Mouse (Mus musculus) stomach, postnatal 0 days (tissue): Measurements from ENCODE around the gene Gpr182. TPM values are rescaled to one million over a fixed set of nuclear protein-coding genes. Genes with fewer than 3 reads are reported as not detected.

Experiments used
- ATAC-seq: fragments of 200-750 bp; cut with Nextera tagmentation; 2 replicates; pipeline ENCODE4 v1.8.0; 2017; ENCODE audit not compliant: low FRiP score, low TSS enrichment
- DNase-seq: peaks from one replicate; pipeline ENCODE4 v3.0.0-alpha.2; 2016; ENCODE audit warnings: low spot score
- H3K27ac ChIP-seq: fragments of 300-500 bp; sonication (generic); replicated peaks from 2 replicates; pipeline ENCODE4 v1.5.1; 2014; ENCODE audit warnings: mild to moderate bottlenecking, control low read depth
- H3K27me3 ChIP-seq: fragments of 300-500 bp; sonication (generic); 2 replicates; pipeline ENCODE4 v1.6.1; 2014; ENCODE audit warnings: low read length; ENCODE audit not compliant: control insufficient read depth, insufficient read depth
- H3K36me3 ChIP-seq: fragments of 300-500 bp; sonication (generic); 2 replicates; pipeline ENCODE4 v1.6.1; 2014; ENCODE audit warnings: low read length, mixed read lengths; ENCODE audit not compliant: control insufficient read depth, insufficient read depth
- H3K4me1 ChIP-seq: fragments of 300-500 bp; sonication (generic); replicated peaks from 2 replicates; pipeline ENCODE4 v1.6.1; 2014; ENCODE audit warnings: antibody characterized with exemption; ENCODE audit not compliant: control insufficient read depth, insufficient read depth
- H3K4me2 ChIP-seq: fragments of 300-500 bp; sonication (generic); replicated peaks from 2 replicates; pipeline ENCODE4 v1.6.1; 2014; ENCODE audit warnings: low read depth, mild to moderate bottlenecking, control low read depth, moderate library complexity
- H3K4me3 ChIP-seq: fragments of 300-500 bp; sonication (generic); 2 replicates; pipeline ENCODE4 v1.5.1; 2014; ENCODE audit warnings: low read depth, low read length, control low read depth
- H3K9ac ChIP-seq: fragments of 300-500 bp; sonication (generic); 2 replicates; pipeline ENCODE4 v1.6.1; 2014; ENCODE audit warnings: mild to moderate bottlenecking, low read length, control low read depth, mixed read lengths
- H3K9me3 ChIP-seq: fragments of 300-500 bp; sonication (generic); 2 replicates; pipeline ENCODE4 v1.6.1; 2016; ENCODE audit warnings: low read length; ENCODE audit not compliant: control insufficient read depth
- CTCF ChIP-seq: IDR thresholded peaks from 2 replicates; pipeline ENCODE4 v1.5.1; 2016; ENCODE audit warnings: antibody characterized with exemption, low read depth, mild to moderate bottlenecking, moderate library complexity
- EP300 ChIP-seq: optimal IDR thresholded peaks from 2 replicates; pipeline ENCODE3; 2016; ENCODE audit warnings: antibody characterized with exemption
- WGBS: fragments of 180-500 bp; shearing (Covaris S2); extraction: QIAGEN DNeasy Blood & Tissue Kit; methylation state at CpG from one replicate; pipeline ENCODE4 v1.1.7; 2014; 5-methylcytosine and 5-hydroxymethylcytosine counted together
- polyA plus RNA-seq: library from polyadenylated mRNA; unstranded; fragments of >200 nt; fragmentation: Nextera tagmentation; extraction: Ambion mirVana; gene quantifications from 2 replicates; pipeline ENCODE4 v1.2.1, GENCODE M21; 2015

Gene Gpr182
- polyA plus RNA-seq, 1 experiment from 2014 or later: 0.92 TPM

- ATAC-seq (no peak), DNase-seq (no peak)
- no peaks in the 10 kb centered on the region for H3K36me3 ChIP-seq
- H3K9ac ChIP-seq: no peak overlapping the region
- H3K27ac ChIP-seq: no peak overlapping the region
- no peaks in the 10 kb centered on the region for H3K4me1 ChIP-seq
- H3K4me2 ChIP-seq: no peak overlapping the region
- WGBS: 62% methylated on average over 4 of the region's 4 CpGs
- H3K27me3 ChIP-seq: no peaks in the 10 kb centered on the region
- no peak overlapping the region for H3K4me3 ChIP-seq
- no peaks in the 10 kb centered on the region for H3K9me3 ChIP-seq
- TF ChIP-seq EP300 (no peak), CTCF (no peak)
These were observed 14.6 kb downstream of the Gpr182 start for GRCm38 (mm10) chr10:127736916-127737315.

DNA sequence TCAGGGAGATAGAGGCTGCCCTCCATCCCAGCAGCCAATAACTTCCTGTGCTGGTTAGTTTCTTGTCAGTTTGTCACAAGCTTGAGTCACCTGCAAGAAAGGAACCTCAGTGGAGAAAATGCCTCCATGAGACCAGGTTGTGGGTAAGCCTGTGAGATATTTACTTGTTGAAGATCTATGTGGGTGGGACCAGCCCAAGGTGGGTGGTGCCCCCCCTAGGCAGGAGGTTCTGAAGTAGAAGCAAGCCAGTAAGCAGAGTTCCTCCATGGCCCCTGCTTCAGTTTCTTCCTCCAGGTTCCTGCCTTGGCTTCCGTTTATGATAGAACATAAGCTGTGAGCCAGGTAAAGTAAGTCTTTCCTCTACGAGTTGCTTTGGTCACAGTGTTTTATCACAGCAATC is 15.3 kb downstream of the Gpr182 start:
- WGBS: 52% methylated on average over 2 of the region's 2 CpGs
- H3K4me1 ChIP-seq: no peaks in the 10 kb centered on the region

GRCm38 (mm10) chr10:127734434-127734833 is 17.1 kb downstream of the Gpr182 start:
- DNase-seq (no peak), ATAC-seq (no peak)
- TF ChIP-seq CTCF: peak; percentile 83
- TF ChIP-seq EP300: no peak
- no peak overlapping the region for H3K4me3 ChIP-seq
- no peak overlapping the region for H3K9ac ChIP-seq
- no peak overlapping the region for H3K4me2 ChIP-seq
- no peaks in the 10 kb centered on the region for H3K4me1 ChIP-seq
- no peaks in the 10 kb centered on the region for H3K9me3 ChIP-seq
- WGBS: 27% methylated on average over 5 of the region's 5 CpGs
- H3K27me3 ChIP-seq: no peaks in the 10 kb centered on the region
- H3K27ac ChIP-seq: no peak overlapping the region
- H3K36me3 ChIP-seq: no peaks in the 10 kb centered on the region

More for the DNA sequence above, 15.3 kb downstream of the Gpr182 start:
- Histone ChIP-seq H3K4me2 (no peak overlapping the region), H3K27me3 (no peaks in the 10 kb centered on the region), H3K36me3 (no peaks in the 10 kb centered on the region), H3K27ac (no peak overlapping the region), H3K9me3 (no peaks in the 10 kb centered on the region), H3K4me3 (no peak overlapping the region), H3K9ac (no peak overlapping the region)
- DNase-seq (no peak), ATAC-seq (no peak)
- no peak for TF ChIP-seq EP300
- no peak for TF ChIP-seq CTCF

GRCm38 (mm10) chr10:127731397-127731796 is 20.1 kb downstream of the Gpr182 start:
- H3K9ac ChIP-seq: no peak overlapping the region
- H3K36me3 ChIP-seq: no peaks in the 10 kb centered on the region
- H3K4me2 ChIP-seq: no peak overlapping the region
- no peaks in the 10 kb centered on the region for H3K27me3 ChIP-seq
- H3K4me3 ChIP-seq: no peak overlapping the region
- H3K27ac ChIP-seq: no peak overlapping the region
- 26% methylated on average over 5 of the region's 5 CpGs for WGBS
- H3K4me1 ChIP-seq: no peaks in the 10 kb centered on the region
- no peaks in the 10 kb centered on the region for H3K9me3 ChIP-seq
- DNase-seq (no peak), ATAC-seq (no peak)
- TF ChIP-seq EP300 (no peak), CTCF (no peak)

GRCm38 (mm10) chr10:127730933-127731310 is 20.6 kb downstream of the Gpr182 start:
- 40% methylated on average over 9 of the region's 9 CpGs for WGBS
- Histone ChIP-seq H3K36me3 (no peaks in the 10 kb centered on the region), H3K9ac (no peak overlapping the region), H3K9me3 (no peaks in the 10 kb centered on the region), H3K27me3 (no peaks in the 10 kb centered on the region), H3K27ac (no peak overlapping the region), H3K4me2 (no peak overlapping the region), H3K4me3 (no peak overlapping the region), H3K4me1 (no peaks in the 10 kb centered on the region)
- no peak for DNase-seq
- TF ChIP-seq EP300 (no peak), CTCF (no peak)
- no peak for ATAC-seq

GRCm38 (mm10) chr10:127730285-127730932 is 21.1 kb downstream of the Gpr182 start:
- Histone ChIP-seq H3K4me1 (no peaks in the 10 kb centered on the region), H3K4me2 (no peak overlapping the region), H3K27me3 (no peaks in the 10 kb centered on the region), H3K4me3 (no peak overlapping the region), H3K36me3 (no peaks in the 10 kb centered on the region), H3K9ac (no peak overlapping the region), H3K27ac (no peak overlapping the region), H3K9me3 (no peaks in the 10 kb centered on the region)
- no peak for TF ChIP-seq EP300
- no peak for TF ChIP-seq CTCF
- DNase-seq (no peak), ATAC-seq (no peak)
- WGBS: 73% methylated on average over 11 of the region's 11 CpGs
